In the genomic region with DNA sequence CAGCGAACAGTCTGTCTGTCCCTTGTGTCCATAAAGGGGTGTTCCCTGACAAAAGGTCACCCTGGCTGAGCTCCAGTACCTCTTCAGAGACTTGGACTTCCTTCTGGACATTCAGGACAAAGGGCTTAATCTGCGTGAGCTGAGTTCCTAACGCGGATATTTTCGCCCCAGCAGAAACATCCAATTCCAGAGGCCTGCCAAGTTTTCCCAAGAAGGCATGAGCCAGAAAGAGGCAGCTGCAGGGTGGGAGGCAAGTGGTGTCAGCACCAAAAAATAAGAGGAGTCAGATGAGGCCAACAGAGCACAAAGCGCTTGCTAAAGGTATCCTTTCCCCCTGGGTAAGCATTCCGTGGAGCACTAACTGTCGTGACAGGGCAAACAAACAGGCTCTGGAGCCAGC, we compare ENCODE assay signal across 9 mouse cellular contexts.
DNase-seq lines count a peak whose midpoint lies in the region; ATAC-seq lines count a peak whose summit lies in the region.
"Had no signal": no experiment of that assay in that cellular context is flagged by ENCODE, and none has a peak within 500 bp of the region (broad histone marks: within the 10 kb centered on the region; RNA-seq: fewer than 3 reads in every experiment).

No protein-coding gene starts in this region.

- H3K36me3 ChIP-seq in intestine, embryonic 16.5 days (ENCODE audit: control insufficient read depth, insufficient read depth, low read length), result no peaks in the 10 kb centered on the region
- H3K36me3 ChIP-seq in midbrain, embryonic 16.5 days (ENCODE audit: control insufficient read depth, insufficient read depth, low read length), result no peaks in the 10 kb centered on the region
- H3K36me3 ChIP-seq: G1E had no signal

- H3K4me3 ChIP-seq in intestine, embryonic 16.5 days (ENCODE audit: low read length), result no peak overlapping the region
- H3K4me3 ChIP-seq in midbrain, embryonic 16.5 days (ENCODE audit: low read depth, low read length), result no peak overlapping the region

- peak; percentile 96 for DNase-seq in adipocyte (ENCODE audit: low spot score)
- peak; percentile 59 for DNase-seq in cerebellum, adult 9-11 months
- DNase-seq in gastrocnemius, postnatal 14 days, result peak; percentile 86
- peak; percentile 71 to 86 for DNase-seq in left cerebral cortex, adult 9 months (ENCODE audit: low spot score in 2 of 2)
- peak; percentile 84 for DNase-seq in testis, postnatal 14 days (ENCODE audit: low spot score)

- no peaks in the 10 kb centered on the region for H3K9me3 ChIP-seq in intestine, embryonic 16.5 days (ENCODE audit: control insufficient read depth, low read length)
- no peaks in the 10 kb centered on the region for H3K9me3 ChIP-seq in midbrain, embryonic 16.5 days (replicated peaks; ENCODE audit: control insufficient read depth, low read length, poor library complexity, severe bottlenecking)

- H3K27me3 ChIP-seq in intestine, embryonic 16.5 days (replicated peaks; ENCODE audit: control insufficient read depth, insufficient read depth, low read length), result no peaks in the 10 kb centered on the region
- no peaks in the 10 kb centered on the region for H3K27me3 ChIP-seq in midbrain, embryonic 16.5 days (ENCODE audit: control insufficient read depth, insufficient read depth, low read depth, low read length)

- peak overlapping the region; percentile 65 for H3K27ac ChIP-seq in intestine, embryonic 16.5 days (ENCODE audit: low read length)
- 0 out of 2 replicates have a peak overlapping the region, but pooled peaks have one; percentile 23 for H3K27ac ChIP-seq in midbrain, embryonic 16.5 days (ENCODE audit: low read length)

- H3K4me2 ChIP-seq in intestine, embryonic 16.5 days (ENCODE audit: low read depth, low read length), result no peak overlapping the region
- H3K4me2 ChIP-seq in midbrain, embryonic 16.5 days (ENCODE audit: low read length), result no peak overlapping the region

- peak overlapping the region; percentile 34; the same call in 1 of the 2 replicates for H3K9ac ChIP-seq in intestine, embryonic 16.5 days (ENCODE audit: low read depth, low read length)
- no peak overlapping the region for H3K9ac ChIP-seq in midbrain, embryonic 16.5 days (ENCODE audit: low read depth, low read length)

- 37% methylated on average over 8 of the region's 8 CpGs for WGBS in intestine, embryonic 16.5 days
- WGBS in midbrain, embryonic 16.5 days, result 20% methylated on average over 8 of the region's 8 CpGs

- intact Hi-C loops in gastrocnemius, postnatal 14 days (cut with DNase I; ENCODE audit: low total_unique reads), result no loop called here

- peaks cover 40% of the 10 kb centered on the region for H3K4me1 ChIP-seq in intestine, embryonic 16.5 days (ENCODE audit: control insufficient read depth, insufficient read depth, low read length)
- 0 out of 2 replicates have a peak, but pooled peaks cover 2% of the 10 kb centered on the region for H3K4me1 ChIP-seq in midbrain, embryonic 16.5 days (ENCODE audit: control insufficient read depth, insufficient read depth, low read length)

- no peak for ATAC-seq in intestine, embryonic 16.5 days
- peak; percentile 45; the same call in 1 of the 2 replicates for ATAC-seq in midbrain, embryonic 16.5 days
- ATAC-seq in megakaryocyte-erythroid progenitor cell, adult 5-6 weeks (replicated peaks; ENCODE audit: low FRiP score, low TSS enrichment, poor library complexity, severe bottlenecking), result no peak
